Comparison of ENCODE assay signal across 13 mouse cellular contexts in genomic region chrX:137170021-137170420, GRCm38 (mm10). TPM values are rescaled to one million over a fixed set of nuclear protein-coding genes. Genes with fewer than 3 reads are reported as not detected.
DNase-seq lines count a peak whose midpoint lies in the region; ATAC-seq lines count a peak whose summit lies in the region.
"Had no signal": no experiment of that assay in that cellular context is flagged by ENCODE, and none has a peak within 500 bp of the region (broad histone marks: within the 10 kb centered on the region; RNA-seq: fewer than 3 reads in every experiment).

No protein-coding gene starts in this region.

- H3K9me3 ChIP-seq in hindbrain, embryonic 10.5 days, result no peaks in the 10 kb centered on the region
- no peaks in the 10 kb centered on the region for H3K9me3 ChIP-seq in hindbrain, embryonic 13.5 days
- H3K9me3 ChIP-seq in neural tube, embryonic 15.5 days (replicated peaks), result no peaks in the 10 kb centered on the region
- H3K9me3 ChIP-seq: embryonic facial prominence, embryonic 12.5 days; heart, embryonic 13.5 days; neural tube, embryonic 13.5 days had no signal

- H3K4me3 ChIP-seq in hindbrain, embryonic 10.5 days, result no peak overlapping the region
- no peak overlapping the region for H3K4me3 ChIP-seq in hindbrain, embryonic 13.5 days
- no peak overlapping the region for H3K4me3 ChIP-seq in neural tube, embryonic 15.5 days (replicated peaks)
- H3K4me3 ChIP-seq: embryonic facial prominence, embryonic 12.5 days; heart, embryonic 13.5 days; neural tube, embryonic 13.5 days had no signal

- no peaks in the 10 kb centered on the region for H3K4me1 ChIP-seq in hindbrain, embryonic 10.5 days (replicated peaks)
- no peaks in the 10 kb centered on the region for H3K4me1 ChIP-seq in hindbrain, embryonic 13.5 days (replicated peaks)
- no peaks in the 10 kb centered on the region for H3K4me1 ChIP-seq in neural tube, embryonic 15.5 days
- H3K4me1 ChIP-seq: embryonic facial prominence, embryonic 12.5 days; heart, embryonic 13.5 days; neural tube, embryonic 13.5 days had no signal

- no peaks in the 10 kb centered on the region for H3K36me3 ChIP-seq in hindbrain, embryonic 10.5 days
- H3K36me3 ChIP-seq in hindbrain, embryonic 13.5 days, result no peaks in the 10 kb centered on the region
- no peaks in the 10 kb centered on the region for H3K36me3 ChIP-seq in neural tube, embryonic 15.5 days
- H3K36me3 ChIP-seq: embryonic facial prominence, embryonic 12.5 days; heart, embryonic 13.5 days; neural tube, embryonic 13.5 days had no signal

- 48% methylated on average over 7 of the region's 7 CpGs for WGBS in hindbrain, embryonic 10.5 days
- WGBS in hindbrain, embryonic 13.5 days, result 40% methylated on average over 7 of the region's 7 CpGs
- WGBS in neural tube, embryonic 15.5 days, result 50% methylated on average over 7 of the region's 7 CpGs

- no peak overlapping the region for H3K27ac ChIP-seq in hindbrain, embryonic 10.5 days
- no peak overlapping the region for H3K27ac ChIP-seq in hindbrain, embryonic 13.5 days
- no peak overlapping the region for H3K27ac ChIP-seq in neural tube, embryonic 15.5 days (replicated peaks)
- H3K27ac ChIP-seq: embryonic facial prominence, embryonic 12.5 days; heart, embryonic 13.5 days; neural tube, embryonic 13.5 days had no signal

- no peaks in the 10 kb centered on the region for H3K27me3 ChIP-seq in hindbrain, embryonic 10.5 days (ENCODE audit: insufficient read depth, poor library complexity, severe bottlenecking)
- H3K27me3 ChIP-seq in hindbrain, embryonic 13.5 days, result 0 out of 2 replicates have a peak, but pooled peaks cover 3% of the 10 kb centered on the region
- no peaks in the 10 kb centered on the region for H3K27me3 ChIP-seq in neural tube, embryonic 15.5 days (replicated peaks)
- H3K27me3 ChIP-seq: embryonic facial prominence, embryonic 12.5 days; heart, embryonic 13.5 days; neural tube, embryonic 13.5 days had no signal

- H3K4me2 ChIP-seq in hindbrain, embryonic 13.5 days, result no peak overlapping the region
- H3K4me2 ChIP-seq in neural tube, embryonic 15.5 days, result no peak overlapping the region
- H3K4me2 ChIP-seq: embryonic facial prominence, embryonic 12.5 days; heart, embryonic 13.5 days; neural tube, embryonic 13.5 days had no signal

- H3K9ac ChIP-seq in hindbrain, embryonic 13.5 days, result no peak overlapping the region
- H3K9ac ChIP-seq in neural tube, embryonic 15.5 days (replicated peaks), result no peak overlapping the region
- H3K9ac ChIP-seq: embryonic facial prominence, embryonic 12.5 days; heart, embryonic 13.5 days; neural tube, embryonic 13.5 days had no signal

- ATAC-seq in hindbrain, embryonic 13.5 days (ENCODE audit: low FRiP score), result no peak
- ATAC-seq in neural tube, embryonic 15.5 days (ENCODE audit: low FRiP score), result no peak

- peak; percentile 13 for DNase-seq in hindbrain, embryonic 10.5 days (ENCODE audit: low spot score)
- peak; percentile 18 for DNase-seq in neural tube, embryonic 10.5 days (ENCODE audit: extremely low spot score, low spot score)
- DNase-seq in forelimb bud, embryonic 11.5 days (ENCODE audit: low read depth, low spot score), result peak; percentile 9
- DNase-seq in thymus, postnatal 4 days, result peak; percentile 33
- DNase-seq in layer of hippocampus, adult 18-20 months (ENCODE audit: low spot score in 2 of 2), result no peak
- DNase-seq in cerebellum, adult 11-12 months, result no peak

RNA-seq across cellular contexts. Expression of gene Esx1, which starts 48.1 kb away (rescaled TPM):
- polyA plus RNA-seq in hindbrain, embryonic 10.5 days (2016; fragmentation: Nextera tagmentation; extraction: Ambion mirVana), result not detected in 2 replicates
- not detected in 2 replicates for polyA plus RNA-seq in hindbrain, embryonic 13.5 days (2015; fragmentation: Nextera tagmentation; extraction: Ambion mirVana)
- not detected in 2 replicates for polyA plus RNA-seq in neural tube, embryonic 15.5 days (2015; fragmentation: Nextera tagmentation; extraction: Ambion mirVana)
- total RNA-seq in layer of hippocampus, adult 18-20 months (2021), result not detected
- total RNA-seq: adrenal gland, adult 18-20 months; left cerebral cortex, postnatal 36 days had no signal
- polyA plus RNA-seq: embryonic facial prominence, embryonic 12.5 days; heart, embryonic 13.5 days; neural tube, embryonic 13.5 days had no signal

Comparison
In these comparisons a context has a peak if more than half of its experiments do, and no peak if none do; other contexts are left out.
1. DNase-seq: peak in hindbrain, embryonic 10.5 days (single experiment), neural tube, embryonic 10.5 days (single experiment), forelimb bud, embryonic 11.5 days (single experiment) and thymus, postnatal 4 days (single experiment); none in layer of hippocampus, adult 18-20 months (0 of 2) and cerebellum, adult 11-12 months (single experiment).